Mouse (Mus musculus) G1E (cell line): ENCODE data around the gene Vash1.

ENCODE experiments used
- CTCF ChIP-seq: IDR thresholded peaks from 2 replicates; pipeline ENCODE4 v1.5.1; 2012; ENCODE audit warnings: low read depth, low read length, inconsistent platforms, mixed read lengths
- POLR2AphosphoS5 ChIP-seq: IDR thresholded peaks from 2 replicates; pipeline ENCODE4 v1.6.1; 2012; ENCODE audit warnings: low read depth, low read length, inconsistent platforms; ENCODE audit not compliant: insufficient replicate concordance
- TAL1 ChIP-seq: conservative IDR thresholded peaks from 2 replicates; pipeline ENCODE4 v1.6.1; 2012; ENCODE audit warnings: low read depth, low read length, inconsistent platforms, mixed read lengths

- TF ChIP-seq TAL1 (no peak), CTCF (no peak), POLR2AphosphoS5 (no peak)
Observed at GRCm38 (mm10) chr12:86734319-86734810, 55.9 kb downstream of the Vash1 start, which contains the start of gene Lrrc74a.
